Mouse (Mus musculus): ENCODE results near the gene Mzt1.

GRCm38 (mm10) chr14:99060616-99061015 is 14.7 kb upstream of the Mzt1 start:
- no peak for TF ChIP-seq CTCF (IDR thresholded peaks at IDR 0.05; ENCODE audit: low read depth)
- no peak for TF ChIP-seq EP300 (IDR thresholded peaks at IDR 0.05; ENCODE audit: low read depth)

Measured in liver, embryonic 14.5 days (tissue).